Mouse (Mus musculus) fat pad, adult 2 months (tissue): Measurements from ENCODE around the gene Psmd3.
A peak's percentile ranks its signal among the peaks of the same experiment; 100 is the strongest.
"Not testable (repeated sequence)": the region's sequence is repeated elsewhere in the genome, so short reads cannot be mapped to it uniquely, and the experiment has no call there.

Source experiments
- DNase-seq: peaks from one replicate; pipeline ENCODE4 v3.0.0-alpha.2; 2011; ENCODE audit warnings: low read depth, low spot score; ENCODE audit errors: extremely low read depth

Gene Psmd3

GRCm38 (mm10) chr11:98681786-98682745 is at the start of gene Psmd3:
Gene Psmd3, plus strand, starts transcription at chr11:98682554.
- DNase-seq = peak; percentile 94

- DNase-seq = not testable (repeated sequence)
Measured at GRCm38 (mm10) chr11:98635312-98635970, 46.9 kb upstream of the Psmd3 start.

GRCm38 (mm10) chr11:98637501-98637900 is 44.9 kb upstream of the Psmd3 start:
- DNase-seq = no peak

GRCm38 (mm10) chr11:98640091-98640490 is 42.3 kb upstream of the Psmd3 start:
- DNase-seq = no peak

- DNase-seq = no peak
Measured at GRCm38 (mm10) chr11:98644757-98645156, 37.6 kb upstream of the Psmd3 start.

- DNase-seq = no peak
Measured at GRCm38 (mm10) chr11:98645946-98646345, 36.4 kb upstream of the Psmd3 start.

GRCm38 (mm10) chr11:98646459-98646858 is 35.9 kb upstream of the Psmd3 start, which contains the start of gene Gsdma2:
Gene Gsdma2, plus strand, starts transcription at chr11:98646759.
- no peak for DNase-seq

- DNase-seq = not testable (repeated sequence)
Measured at GRCm38 (mm10) chr11:98655076-98655475, 27.3 kb upstream of the Psmd3 start.

GRCm38 (mm10) chr11:98660517-98660916 is 21.8 kb upstream of the Psmd3 start:
- DNase-seq = no peak

- no peak for DNase-seq
Measured at GRCm38 (mm10) chr11:98664091-98664490, 18.3 kb upstream of the Psmd3 start, which contains the start of gene Gsdma. Gene Gsdma, plus strand, starts transcription at chr11:98664351.

- no peak for DNase-seq
Measured at GRCm38 (mm10) chr11:98668984-98669383, 13.4 kb upstream of the Psmd3 start.

GRCm38 (mm10) chr11:98671284-98671815 is 11.0 kb upstream of the Psmd3 start:
- no peak for DNase-seq

GRCm38 (mm10) chr11:98671857-98672256 is 10.5 kb upstream of the Psmd3 start:
- DNase-seq = no peak

- DNase-seq = no peak
Measured at GRCm38 (mm10) chr11:98672482-98672881, 9.9 kb upstream of the Psmd3 start.

GRCm38 (mm10) chr11:98673136-98673535 is 9.2 kb upstream of the Psmd3 start:
- not testable (repeated sequence) for DNase-seq

- no peak for DNase-seq
Measured at GRCm38 (mm10) chr11:98675829-98676363, 6.5 kb upstream of the Psmd3 start.

- DNase-seq = no peak
Measured at GRCm38 (mm10) chr11:98680023-98680422, 2.3 kb upstream of the Psmd3 start.

- not testable (repeated sequence) for DNase-seq
Measured at GRCm38 (mm10) chr11:98680595-98680994, 1.8 kb upstream of the Psmd3 start.

GRCm38 (mm10) chr11:98681186-98681585 is 1.2 kb upstream of the Psmd3 start:
- DNase-seq = no peak

GRCm38 (mm10) chr11:98682811-98683210 is 457 bp downstream of the Psmd3 start:
- DNase-seq = no peak

- no peak for DNase-seq
Measured at GRCm38 (mm10) chr11:98685642-98686041, 3.3 kb downstream of the Psmd3 start.
